Mouse (Mus musculus) Muller cell, postnatal 12 days (primary cell): ENCODE measurements at regions not wholly inside any gene's neighbourhood (a gene's known extent, or its start where the extent isn't known, plus 50 kb on each side); places are given as distances from the start of the nearest gene placed in this dataset.

ENCODE experiments used
- DNase-seq: peaks from one replicate; pipeline ENCODE4 v3.0.0-alpha.2; 2015; ENCODE audit errors: inconsistent ontology term

DNA sequence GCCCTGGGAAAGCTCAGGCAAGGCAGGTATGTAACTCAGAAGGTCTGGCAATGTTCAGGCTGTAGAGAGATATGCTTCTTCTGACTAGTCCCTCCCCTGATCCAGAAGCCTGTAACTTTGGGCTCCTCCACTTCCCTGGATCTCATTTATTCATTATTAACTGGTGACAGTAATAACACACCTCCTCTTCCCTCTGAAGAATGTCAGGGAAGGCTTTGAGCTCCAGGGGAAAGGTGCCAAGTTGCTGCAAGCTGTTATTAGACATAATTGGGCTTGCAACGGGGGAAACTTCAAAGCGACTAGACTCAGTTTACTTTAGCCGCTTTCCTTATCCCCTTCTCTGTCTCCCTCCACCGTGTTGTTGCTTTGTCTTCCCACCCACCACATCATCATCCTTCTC, 75.6 kb upstream of the Tmprss2 start:
- no peak for DNase-seq

- peak; percentile 51 for DNase-seq
Observed at GRCm38 (mm10) chr16:97685603-97686285, 74.7 kb upstream of the Tmprss2 start.

DNA sequence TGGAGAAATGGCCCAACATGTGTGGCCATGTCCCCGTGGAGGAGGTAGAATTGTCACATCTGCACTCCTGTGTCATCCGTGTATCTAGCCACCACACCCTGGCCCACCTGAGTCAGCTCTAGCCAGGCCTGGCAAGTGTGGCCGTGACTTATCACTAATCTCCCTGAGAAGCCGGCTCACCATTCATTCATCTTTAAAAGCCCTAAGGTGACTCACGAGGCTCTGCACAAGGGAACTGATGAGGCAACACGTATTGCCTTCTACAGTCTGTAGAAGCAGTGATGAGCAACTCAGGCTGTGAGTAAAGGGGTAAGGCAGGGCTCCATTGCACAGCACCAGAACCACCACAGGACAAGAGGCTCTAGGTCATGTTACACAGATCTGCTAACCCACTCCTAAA, 70.2 kb upstream of the Tmprss2 start:
- DNase-seq, result no peak

- no peak for DNase-seq
Observed at GRCm38 (mm10) chr16:97679820-97680219, 68.8 kb upstream of the Tmprss2 start.

DNA sequence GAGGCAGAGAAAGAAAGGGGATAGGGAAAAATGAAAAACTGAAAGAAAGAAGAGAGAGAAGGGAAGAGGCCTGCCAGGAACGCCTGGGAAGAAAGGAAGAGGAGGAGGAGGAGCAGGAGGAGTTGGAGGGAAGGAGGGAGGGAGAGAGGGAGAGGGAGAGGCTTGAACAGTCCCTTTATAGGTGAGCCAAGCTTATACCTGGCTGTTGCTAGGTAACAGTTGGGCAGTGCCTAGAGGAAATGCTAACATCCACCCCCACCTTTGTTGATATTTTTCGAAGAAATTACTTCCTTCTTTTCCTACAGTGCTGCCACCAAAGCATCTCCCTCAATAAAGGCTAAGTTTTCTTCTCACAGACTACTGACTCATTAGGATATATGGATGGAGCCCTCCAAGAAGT, 68.3 kb upstream of the Tmprss2 start:
- DNase-seq, result no peak

DNA sequence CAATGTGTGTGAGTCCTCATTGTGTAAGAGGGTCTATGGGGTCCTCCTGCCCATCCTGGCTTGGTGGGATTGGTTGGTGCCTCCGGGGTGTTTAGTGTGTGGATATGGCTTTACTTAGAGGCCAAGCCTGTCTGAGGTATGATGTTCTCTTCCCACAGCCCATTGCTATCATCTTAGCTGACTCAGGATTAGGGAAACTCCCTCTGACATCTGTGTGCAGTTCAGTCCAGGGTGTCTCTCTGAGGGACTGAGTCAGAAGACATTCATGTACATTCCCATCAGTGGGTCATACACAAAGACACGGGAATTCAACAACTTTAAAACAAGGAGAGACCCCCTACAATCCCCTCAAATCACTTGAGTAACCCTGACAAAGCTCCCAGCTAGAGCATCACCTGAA, 66.6 kb upstream of the Tmprss2 start:
- DNase-seq, result no peak

GRCm38 (mm10) chr16:97673576-97673975, 62.6 kb upstream of the Tmprss2 start:
- DNase-seq, result no peak

DNA sequence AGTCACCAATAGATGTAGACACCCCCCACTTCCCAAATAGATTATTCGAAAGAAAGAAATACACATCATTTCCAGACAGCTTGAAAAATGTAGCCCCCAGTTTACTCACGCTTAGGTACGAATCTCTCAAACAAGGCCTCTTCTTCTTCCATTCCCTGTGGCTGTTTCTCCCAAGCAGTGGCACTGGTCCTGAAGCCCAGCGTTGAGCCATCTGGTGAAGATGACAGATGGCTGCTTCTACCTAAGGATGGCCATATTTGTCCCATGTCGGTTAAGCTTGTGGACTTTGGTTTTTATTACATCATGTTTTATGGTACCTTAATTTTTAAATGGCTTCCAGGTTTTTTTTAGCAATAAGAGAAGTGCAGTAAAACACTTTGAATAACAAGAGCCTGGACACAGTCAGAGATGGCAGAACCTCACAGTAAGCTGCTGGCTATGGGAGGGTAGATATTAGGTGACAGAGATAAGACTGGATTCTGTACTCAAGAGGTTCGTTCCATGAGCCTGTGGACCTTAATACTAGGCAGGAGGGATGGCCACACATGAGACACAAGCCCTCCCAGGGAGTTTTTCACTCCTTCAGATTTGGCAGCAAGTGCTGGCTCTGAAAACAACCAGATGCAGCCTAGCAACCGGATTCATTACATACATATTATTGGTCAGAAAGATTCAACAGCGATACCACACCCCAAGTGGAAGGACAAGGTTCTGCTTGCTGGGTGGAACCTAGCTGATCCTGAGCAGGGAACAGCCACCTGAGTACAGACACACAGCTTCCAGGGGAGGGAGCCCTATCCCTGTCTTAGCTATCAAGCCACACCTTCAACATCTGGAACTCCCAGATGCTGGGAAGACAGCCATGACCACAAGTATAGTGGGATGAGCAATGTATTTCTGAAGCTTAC, 59.4 kb upstream of the Tmprss2 start:
- DNase-seq, result no peak

DNA sequence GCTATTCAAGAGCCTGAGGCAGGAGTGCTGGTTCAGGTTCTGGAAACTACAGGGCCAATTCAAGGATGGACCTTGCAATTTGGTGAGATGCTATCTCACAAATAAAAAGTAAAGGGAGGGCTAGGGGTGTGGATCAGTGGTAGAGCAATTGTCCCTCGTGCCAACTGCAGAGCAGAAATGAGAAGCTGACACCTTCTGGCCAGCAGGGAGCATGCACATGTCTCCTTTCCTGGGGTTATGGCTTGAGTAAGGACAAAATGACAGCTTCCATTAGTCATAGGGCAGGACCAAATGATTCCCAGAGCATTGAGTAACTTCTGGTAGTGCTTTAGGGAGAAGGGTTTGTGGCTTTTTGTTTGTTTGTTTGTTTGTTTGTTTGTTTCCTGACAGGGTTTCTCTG, 56.5 kb upstream of the Tmprss2 start:
- DNase-seq, result no peak

DNA sequence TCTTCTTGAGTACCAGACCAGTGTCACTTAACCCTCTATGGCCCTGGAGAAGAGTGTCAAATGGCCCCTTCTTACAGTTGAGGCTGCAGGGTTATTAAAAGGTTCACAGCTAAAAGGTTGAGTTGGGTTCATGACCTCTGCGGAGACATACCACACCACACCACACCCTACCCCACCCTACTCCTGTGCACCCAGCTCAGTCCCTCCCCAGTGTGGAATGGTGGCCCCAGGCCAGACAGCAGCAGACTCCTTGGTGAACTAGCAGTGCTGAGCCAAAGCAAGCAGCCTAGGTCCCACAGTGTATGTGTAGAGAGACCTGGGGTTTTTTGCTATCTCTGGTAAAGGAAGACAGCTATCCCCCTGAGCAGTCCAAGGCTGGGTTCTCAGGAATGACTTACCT, 54.5 kb upstream of the Tmprss2 start:
- no peak for DNase-seq
